Mouse (Mus musculus) limb, embryonic 14.5 days (tissue): ENCODE data around the gene Slc3a2. TPM values are rescaled to one million over a fixed set of nuclear protein-coding genes. Genes with fewer than 3 reads are reported as not detected.
A peak's percentile ranks its signal among the peaks of the same experiment; 100 is the strongest.

Experiments
- ATAC-seq: fragments of 200-750 bp; cut with Nextera tagmentation; 2 replicates; pipeline ENCODE4 v1.8.0; 2017; ENCODE audit warnings: low read depth, moderate number of reproducible peaks, moderate TSS enrichment; ENCODE audit not compliant: low FRiP score
- DNase-seq: peaks from one replicate; pipeline ENCODE4 v3.0.0-alpha.2; 2015; ENCODE audit warnings: low spot score
- H3K27ac ChIP-seq: fragments of 300-500 bp; sonication (generic); replicated peaks from 2 replicates; pipeline ENCODE4 v1.5.1; 2014; ENCODE audit warnings: low read depth, mild to moderate bottlenecking, low read length, moderate library complexity, mixed read lengths
- H3K27me3 ChIP-seq: fragments of 300-500 bp; sonication (generic); 2 replicates; pipeline ENCODE4 v1.6.1; 2014; ENCODE audit warnings: low read length, mixed read lengths; ENCODE audit not compliant: control insufficient read depth, insufficient read depth
- H3K36me3 ChIP-seq: fragments of 300-500 bp; sonication (generic); 2 replicates; pipeline ENCODE4 v1.6.1; 2014; ENCODE audit warnings: mild to moderate bottlenecking, low read length, moderate library complexity, mixed read lengths; ENCODE audit not compliant: control insufficient read depth, insufficient read depth
- H3K4me1 ChIP-seq: fragments of 300-500 bp; sonication (generic); 2 replicates; pipeline ENCODE4 v1.6.1; 2014; ENCODE audit warnings: antibody characterized with exemption, low read length, mixed read lengths; ENCODE audit not compliant: control insufficient read depth, insufficient read depth
- H3K4me2 ChIP-seq: fragments of 300-500 bp; sonication (generic); replicated peaks from 2 replicates; pipeline ENCODE4 v1.6.1; 2014; ENCODE audit warnings: low read depth, mild to moderate bottlenecking, low read length, moderate library complexity; ENCODE audit not compliant: severe bottlenecking
- H3K4me3 ChIP-seq: fragments of 300-500 bp; sonication (generic); replicated peaks from 2 replicates; pipeline ENCODE4 v1.5.1; 2014; ENCODE audit warnings: low read length
- H3K9ac ChIP-seq: fragments of 300-500 bp; sonication (generic); 2 replicates; pipeline ENCODE4 v1.6.1; 2014; ENCODE audit warnings: mild to moderate bottlenecking, low read depth, low read length, moderate library complexity; ENCODE audit not compliant: severe bottlenecking
- H3K9me3 ChIP-seq: fragments of 300-500 bp; sonication (generic); 2 replicates; pipeline ENCODE4 v1.6.1; 2016; ENCODE audit warnings: low read length; ENCODE audit not compliant: control insufficient read depth
- POLR2A ChIP-seq: fragments of 200-500 bp; IDR thresholded peaks from 2 replicates; pipeline ENCODE4 v1.8.0; 2012; ENCODE audit warnings: inconsistent platforms, mild to moderate bottlenecking, moderate library complexity, borderline replicate concordance; ENCODE audit not compliant: insufficient read depth, insufficient read length; ENCODE audit errors: extremely low read depth
- WGBS: fragments of 180-500 bp; shearing (Covaris S2); extraction: QIAGEN DNeasy Blood & Tissue Kit; methylation state at CpG from one replicate; pipeline ENCODE4 v1.1.7; 2014; 5-methylcytosine and 5-hydroxymethylcytosine counted together
- polyA plus RNA-seq, 2 experiments: library from polyadenylated mRNA; depleted of rRNA in 1 of 2; stranded (reverse) in 1 of 2; unstranded in 1 of 2; fragments of >200 nt; fragmentation: Nextera tagmentation in 1 of 2; extraction: Ambion mirVana in 1 of 2; gene quantifications; 2 replicates each; pipeline versions ENCODE4 v1.2.1 to v1.2.3; 2012 to 2014

Slc3a2 gene
- polyA plus RNA-seq, 2 experiments: 109 to 111 TPM

DNA sequence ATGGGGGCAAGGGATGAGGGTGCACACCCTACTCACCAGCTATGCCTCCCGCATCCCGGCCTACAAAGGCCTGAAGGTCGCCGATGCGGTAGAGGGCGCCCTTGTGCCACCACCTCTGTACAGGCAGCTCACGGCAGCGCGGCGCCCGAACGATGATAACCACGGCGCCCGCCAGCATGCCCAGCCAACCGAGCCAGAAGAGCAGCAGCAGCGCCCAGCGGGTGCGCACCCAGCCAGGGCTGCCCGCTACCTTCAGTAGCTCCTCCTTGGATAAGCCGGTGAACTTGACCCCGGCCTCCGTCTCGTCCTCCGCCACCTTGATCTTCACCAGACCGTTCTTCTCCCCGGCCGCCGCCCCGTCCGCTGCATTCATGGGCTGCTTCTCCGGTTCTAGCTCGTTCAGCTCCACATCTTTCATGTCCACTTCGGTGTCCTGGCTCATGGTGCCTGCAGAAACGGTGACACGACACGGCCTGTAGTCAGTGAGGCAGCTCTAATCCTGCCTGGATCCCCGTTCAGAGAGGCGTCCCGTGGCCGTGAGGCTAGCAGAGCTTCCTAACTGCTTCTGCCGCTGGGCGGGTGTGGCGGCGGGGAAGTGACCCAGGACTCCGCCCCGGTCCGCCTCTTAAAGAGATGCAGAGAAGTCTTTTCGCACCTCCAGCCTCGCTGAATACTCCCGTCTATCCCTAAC, 9.7 kb downstream of the Slc3a2 start:
- TF ChIP-seq POLR2A: peak; percentile 94; the same call in 1 of the 2 replicates
- Histone ChIP-seq H3K9me3 (no peaks in the 10 kb centered on the region), H3K4me1 (peaks cover 28% of the 10 kb centered on the region), H3K4me2 (peak overlapping the region; percentile 68), H3K4me3 (peak overlapping the region; percentile 90), H3K9ac (peak overlapping the region; percentile 91), H3K27ac (peak overlapping the region; percentile 90), H3K27me3 (no peaks in the 10 kb centered on the region), H3K36me3 (peaks cover 39% of the 10 kb centered on the region)
- DNase-seq: peak; percentile 89
- ATAC-seq: peak; percentile 89
- 2% methylated on average over 48 of the region's 51 CpGs for WGBS

DNA sequence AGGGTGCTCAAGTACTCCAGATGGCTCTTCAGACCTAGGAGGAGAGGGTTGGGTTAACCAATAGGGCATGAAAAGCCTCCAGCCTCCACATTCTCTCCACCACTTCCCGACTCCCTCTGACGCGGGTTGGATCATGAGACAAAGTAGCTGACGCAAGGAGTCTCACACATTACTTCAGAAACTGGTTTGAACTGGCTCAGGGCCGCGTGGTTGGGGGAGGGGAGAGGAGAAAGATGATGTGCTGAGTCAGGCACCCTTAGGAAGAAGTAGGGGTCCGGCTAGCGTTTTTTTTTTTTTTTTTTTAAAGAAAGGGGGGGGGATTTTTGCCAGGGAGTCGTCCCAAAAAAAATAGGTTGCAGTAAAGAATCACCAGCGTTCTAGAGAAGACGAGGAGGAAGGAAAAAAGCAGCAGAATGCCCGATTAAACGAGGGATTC, 10.3 kb downstream of the Slc3a2 start:
- Histone ChIP-seq H3K36me3 (peaks cover 44% of the 10 kb centered on the region), H3K27me3 (no peaks in the 10 kb centered on the region), H3K4me2 (peak overlapping the region; percentile 68), H3K9ac (peak overlapping the region; percentile 91), H3K9me3 (no peaks in the 10 kb centered on the region), H3K4me1 (peaks cover 28% of the 10 kb centered on the region), H3K4me3 (peak overlapping the region; percentile 90), H3K27ac (peak overlapping the region; percentile 90)
- peak; percentile 74 for ATAC-seq
- TF ChIP-seq POLR2A: no peak
- DNase-seq: peak; percentile 82
- WGBS: under 1% methylated on average over 13 of the region's 13 CpGs

DNA sequence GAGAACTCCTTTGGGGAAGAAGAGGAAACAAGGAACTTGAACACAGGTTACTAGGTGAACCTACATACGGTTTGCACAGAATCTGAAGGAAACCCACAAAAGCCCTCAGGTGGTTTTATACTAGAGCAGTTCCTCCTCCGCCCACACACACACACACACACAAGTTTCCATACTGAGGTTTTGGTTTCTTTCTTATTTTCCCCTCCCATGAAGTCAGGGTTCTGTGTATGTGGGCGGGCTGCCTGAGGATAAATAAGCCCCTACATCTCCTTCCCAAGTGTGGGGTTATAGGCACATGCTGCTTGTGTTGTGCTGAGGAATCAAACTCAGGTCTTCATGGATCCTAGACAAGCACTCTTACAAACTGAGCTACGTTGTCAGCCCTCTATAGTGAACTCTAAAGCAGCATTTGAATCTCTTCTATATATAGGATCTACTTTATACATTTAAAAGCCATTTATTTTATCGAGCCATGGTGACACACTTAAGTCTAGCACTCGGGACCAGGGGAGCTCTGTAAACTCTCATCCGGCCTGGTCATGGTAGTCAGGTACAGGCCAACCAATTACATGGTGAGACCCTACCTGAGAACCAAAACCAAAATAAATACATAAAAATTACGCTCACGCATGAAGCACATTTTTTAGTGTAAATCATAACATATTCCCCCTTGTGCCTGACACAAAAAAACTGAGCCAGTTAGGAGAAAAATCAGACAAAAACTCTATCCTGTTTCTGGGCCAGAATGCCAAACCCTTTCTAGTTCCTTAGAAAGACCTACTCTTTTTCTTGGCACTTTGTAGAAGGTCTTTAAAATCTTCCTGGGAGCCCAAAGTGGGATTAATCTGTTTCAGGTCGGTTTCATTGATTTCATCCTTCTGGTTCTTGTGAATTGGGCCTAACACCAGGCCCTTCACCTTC, 11.0 kb downstream of the Slc3a2 start:
- DNase-seq (no peak), ATAC-seq (no peak)
- TF ChIP-seq POLR2A: no peak
- H3K27me3 ChIP-seq: no peaks in the 10 kb centered on the region
- H3K36me3 ChIP-seq: peaks cover 51% of the 10 kb centered on the region
- H3K4me2 ChIP-seq: peak overlapping the region; percentile 68
- H3K4me1 ChIP-seq: peaks cover 28% of the 10 kb centered on the region
- H3K4me3 ChIP-seq: peak overlapping the region; percentile 90
- H3K9ac ChIP-seq: peak overlapping the region; percentile 91
- 49% methylated on average over 10 of the region's 10 CpGs for WGBS
- H3K27ac ChIP-seq: peak overlapping the region; percentile 90
- no peaks in the 10 kb centered on the region for H3K9me3 ChIP-seq

DNA sequence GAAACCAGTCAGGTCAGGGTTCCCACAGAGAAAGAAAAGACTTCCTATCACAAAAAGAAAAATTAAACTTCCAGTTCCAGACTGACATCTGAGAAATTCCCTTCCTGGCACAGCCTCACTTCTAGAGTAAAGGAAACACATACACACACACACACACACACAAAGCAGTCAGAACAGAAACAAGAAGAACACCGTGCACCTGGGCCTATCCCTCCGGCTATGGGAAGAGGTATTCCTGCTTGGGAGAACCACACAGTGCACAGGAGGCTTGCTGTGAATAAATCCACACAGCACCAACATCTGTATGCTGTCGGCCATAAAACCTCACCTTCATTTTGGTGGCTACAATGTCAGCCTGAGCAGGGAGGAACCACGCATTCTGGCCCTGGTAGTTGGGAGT, 11.7 kb downstream of the Slc3a2 start:
- DNase-seq: no peak
- peaks cover 58% of the 10 kb centered on the region for H3K36me3 ChIP-seq
- peak overlapping the region; percentile 68 for H3K4me2 ChIP-seq
- peak overlapping the region; percentile 53 for H3K27ac ChIP-seq
- peak overlapping the region; percentile 90 for H3K4me3 ChIP-seq
- H3K9me3 ChIP-seq: no peaks in the 10 kb centered on the region
- ATAC-seq: no peak
- 45% methylated on average over 4 of the region's 4 CpGs for WGBS
- no peaks in the 10 kb centered on the region for H3K27me3 ChIP-seq
- H3K9ac ChIP-seq: peak overlapping the region; percentile 91; the same call in 1 of the 2 replicates
- no peak for TF ChIP-seq POLR2A
- peaks cover 28% of the 10 kb centered on the region for H3K4me1 ChIP-seq

DNA sequence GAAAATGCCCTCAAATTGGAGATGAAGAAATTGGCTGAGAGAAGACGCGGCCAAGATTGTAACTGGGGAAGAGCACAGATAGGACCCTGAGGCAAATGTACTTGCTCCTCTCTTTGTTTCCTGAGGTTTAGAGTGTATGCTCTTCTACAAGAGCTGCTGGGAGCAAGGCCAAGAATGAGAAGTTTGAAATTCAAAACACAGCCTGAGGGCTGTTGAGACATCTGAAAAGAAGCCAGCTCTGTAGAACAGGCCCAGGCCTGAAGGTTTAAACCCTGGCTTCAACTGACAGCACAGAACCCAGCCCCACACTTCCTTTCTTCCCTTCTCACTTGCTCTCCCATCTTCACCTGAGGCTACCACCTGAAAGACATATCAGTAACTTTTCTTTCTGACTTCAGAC, 13.1 kb downstream of the Slc3a2 start:
- Histone ChIP-seq H3K9me3 (no peaks in the 10 kb centered on the region), H3K4me1 (peaks cover 28% of the 10 kb centered on the region), H3K4me3 (no peak overlapping the region), H3K36me3 (peaks cover 62% of the 10 kb centered on the region), H3K27ac (no peak overlapping the region), H3K27me3 (no peaks in the 10 kb centered on the region), H3K9ac (no peak overlapping the region), H3K4me2 (no peak overlapping the region)
- 52% methylated on average over 2 of the region's 2 CpGs for WGBS
- no peak for TF ChIP-seq POLR2A
- no peak for ATAC-seq
- peak; percentile 75 for DNase-seq
